Mouse (Mus musculus) liver, embryonic 13.5 days (tissue): Measurements from ENCODE around the gene March8. TPM values are rescaled to one million over a fixed set of nuclear protein-coding genes. Genes with fewer than 3 reads are reported as not detected.

Experiments used
- ATAC-seq: fragments of 200-750 bp; cut with Nextera tagmentation; 2 replicates; pipeline ENCODE4 v1.8.0; 2017; ENCODE audit warnings: low read depth, mild to moderate bottlenecking, moderate number of reproducible peaks, moderate library complexity
- DNase-seq: peaks from one replicate; pipeline ENCODE4 v3.0.0; 2022
- H3K27ac ChIP-seq: fragments of 300-500 bp; sonication (generic); 2 replicates; pipeline ENCODE4 v1.5.1; 2015; ENCODE audit warnings: moderate library complexity, mild to moderate bottlenecking, inconsistent platforms
- H3K27me3 ChIP-seq: fragments of 300-500 bp; sonication (generic); 2 replicates; pipeline ENCODE4 v1.6.1; 2015; ENCODE audit warnings: mild to moderate bottlenecking, inconsistent platforms
- H3K36me3 ChIP-seq: fragments of 300-500 bp; sonication (generic); 2 replicates; pipeline ENCODE4 v1.6.1; 2015; ENCODE audit warnings: mild to moderate bottlenecking, inconsistent platforms
- H3K4me1 ChIP-seq: fragments of 300-500 bp; sonication (generic); replicated peaks from 2 replicates; pipeline ENCODE4 v1.6.1; 2015; ENCODE audit warnings: inconsistent platforms
- H3K4me2 ChIP-seq: fragments of 300-500 bp; sonication (generic); 2 replicates; pipeline ENCODE4 v1.6.1; 2015; ENCODE audit warnings: inconsistent platforms, mild to moderate bottlenecking, moderate library complexity
- H3K4me3 ChIP-seq: fragments of 300-500 bp; sonication (generic); replicated peaks from 2 replicates; pipeline ENCODE4 v1.5.1; 2015; ENCODE audit warnings: mild to moderate bottlenecking, inconsistent platforms
- H3K9ac ChIP-seq: fragments of 300-500 bp; sonication (generic); 2 replicates; pipeline ENCODE4 v1.6.1; 2015; ENCODE audit warnings: mild to moderate bottlenecking, inconsistent platforms
- H3K9me3 ChIP-seq: fragments of 300-500 bp; sonication (generic); replicated peaks from 2 replicates; pipeline ENCODE4 v1.6.1; 2016; ENCODE audit warnings: inconsistent platforms
- WGBS: fragments of 180-500 bp; shearing (Covaris S2); methylation state at CpG from one replicate; pipeline ENCODE4 v1.1.7; 2015; ENCODE audit not compliant: insufficient replicate concordance; 5-methylcytosine and 5-hydroxymethylcytosine counted together
- polyA plus RNA-seq: library from polyadenylated mRNA; unstranded; fragments of >200 nt; fragmentation: Nextera tagmentation; extraction: Ambion mirVana; gene quantifications from 2 replicates; pipeline ENCODE4 v1.2.1, GENCODE M21; 2015

Gene March8
- polyA plus RNA-seq, 1 experiment from 2014 or later: 76.9 TPM

DNA sequence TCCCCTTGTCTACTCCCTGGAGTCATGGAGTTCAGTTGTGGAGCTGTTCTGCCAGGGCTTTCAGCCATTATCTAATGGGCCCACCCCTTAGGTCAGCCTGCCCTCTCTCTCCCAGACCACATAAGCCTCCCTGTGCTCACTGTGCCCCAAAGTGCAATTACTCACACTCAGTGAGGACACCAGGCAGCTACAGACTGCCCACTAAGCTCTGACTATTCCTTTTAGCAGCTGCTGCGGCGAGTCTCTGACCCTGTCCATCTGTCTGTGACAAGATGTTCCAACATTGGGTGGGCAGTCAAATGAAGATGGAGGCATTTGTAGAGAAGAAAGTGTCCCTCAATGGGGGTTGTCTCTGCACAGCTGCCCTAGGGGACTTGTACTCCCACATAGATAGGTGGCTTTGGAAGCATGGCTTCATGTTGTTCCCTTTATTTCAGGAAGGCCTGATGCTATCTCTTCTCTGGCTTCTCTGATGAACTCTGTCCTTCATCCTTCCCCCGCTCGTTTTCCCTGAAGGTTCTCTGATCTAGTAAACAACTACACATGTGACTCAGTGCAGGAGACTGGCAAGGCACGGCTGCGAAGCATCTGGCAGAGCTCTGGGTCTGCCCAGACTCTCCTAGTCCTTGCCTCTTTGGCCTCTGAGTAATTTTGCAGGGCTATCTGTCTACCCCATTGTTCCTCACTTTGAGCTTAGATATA, 70.3 kb downstream of the March8 start:
- no peaks in the 10 kb centered on the region for H3K9me3 ChIP-seq

DNA sequence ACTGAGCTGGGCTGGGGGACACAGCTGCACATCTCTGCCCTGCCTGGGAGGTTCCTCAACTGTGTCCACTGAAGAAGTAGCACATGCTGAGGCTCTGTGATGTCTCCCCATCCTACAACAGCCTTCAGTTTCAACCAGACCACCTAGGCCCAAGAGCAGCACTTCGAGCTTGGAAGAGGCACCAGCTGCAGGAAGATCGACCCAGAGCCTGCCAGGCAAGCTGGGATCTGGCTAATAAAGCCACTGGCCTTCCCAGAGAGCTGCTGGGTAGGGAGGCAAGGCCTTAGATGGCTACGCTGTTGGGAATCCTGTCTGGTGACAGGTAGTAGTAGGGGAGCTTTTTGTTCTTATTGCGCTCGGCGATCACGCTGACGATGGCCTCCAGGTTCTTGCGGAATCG, 72.6 kb downstream of the March8 start:
- no peak overlapping the region for H3K27ac ChIP-seq

More for the DNA sequence above, 70.3 kb downstream of the March8 start:
- no peak overlapping the region for H3K27ac ChIP-seq
- 60% methylated on average over 6 of the region's 6 CpGs for WGBS
- no peaks in the 10 kb centered on the region for H3K4me1 ChIP-seq
- H3K9ac ChIP-seq: no peak overlapping the region
- no peaks in the 10 kb centered on the region for H3K27me3 ChIP-seq
- DNase-seq: no peak
- ATAC-seq: no peak
- no peak overlapping the region for H3K4me2 ChIP-seq
- peaks cover 95% of the 10 kb centered on the region for H3K36me3 ChIP-seq
- no peak overlapping the region for H3K4me3 ChIP-seq

DNA sequence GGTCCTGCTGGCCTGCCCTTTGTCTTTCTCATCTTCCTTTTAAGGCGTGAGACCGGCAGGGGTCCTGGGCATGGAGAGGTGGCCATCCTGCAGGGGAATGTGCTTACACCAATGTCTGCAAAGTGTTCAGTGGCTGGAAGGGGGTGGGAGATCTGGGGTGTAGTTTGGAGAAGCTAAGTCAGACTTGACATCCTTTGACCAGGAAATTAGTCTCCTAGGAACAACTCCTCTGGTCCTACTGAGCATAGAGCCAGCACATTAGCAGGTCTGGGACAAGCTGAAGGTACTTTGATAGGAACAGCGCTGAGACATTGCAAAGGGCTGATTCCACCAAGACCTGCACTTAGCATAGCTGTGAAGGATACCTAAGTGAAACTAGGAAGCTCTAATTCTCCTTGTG, 73.9 kb downstream of the March8 start:
- H3K9me3 ChIP-seq: no peaks in the 10 kb centered on the region
- H3K27ac ChIP-seq: no peak overlapping the region
- H3K9ac ChIP-seq: no peak overlapping the region
- H3K27me3 ChIP-seq: no peaks in the 10 kb centered on the region
- no peak overlapping the region for H3K4me3 ChIP-seq
- no peak overlapping the region for H3K4me2 ChIP-seq
- ATAC-seq (no peak), DNase-seq (no peak)
- WGBS: 86% methylated on average over 3 of the region's 3 CpGs
- peaks cover 23% of the 10 kb centered on the region for H3K4me1 ChIP-seq
- H3K36me3 ChIP-seq: peaks cover 60% of the 10 kb centered on the region

More for the DNA sequence above, 72.6 kb downstream of the March8 start:
- Histone ChIP-seq H3K9ac (no peak overlapping the region), H3K27me3 (no peaks in the 10 kb centered on the region), H3K4me3 (no peak overlapping the region), H3K4me1 (peaks cover 15% of the 10 kb centered on the region), H3K36me3 (peaks cover 72% of the 10 kb centered on the region), H3K4me2 (no peak overlapping the region), H3K9me3 (no peaks in the 10 kb centered on the region)
- DNase-seq (no peak), ATAC-seq (no peak)
- 98% methylated on average over 10 of the region's 10 CpGs for WGBS

DNA sequence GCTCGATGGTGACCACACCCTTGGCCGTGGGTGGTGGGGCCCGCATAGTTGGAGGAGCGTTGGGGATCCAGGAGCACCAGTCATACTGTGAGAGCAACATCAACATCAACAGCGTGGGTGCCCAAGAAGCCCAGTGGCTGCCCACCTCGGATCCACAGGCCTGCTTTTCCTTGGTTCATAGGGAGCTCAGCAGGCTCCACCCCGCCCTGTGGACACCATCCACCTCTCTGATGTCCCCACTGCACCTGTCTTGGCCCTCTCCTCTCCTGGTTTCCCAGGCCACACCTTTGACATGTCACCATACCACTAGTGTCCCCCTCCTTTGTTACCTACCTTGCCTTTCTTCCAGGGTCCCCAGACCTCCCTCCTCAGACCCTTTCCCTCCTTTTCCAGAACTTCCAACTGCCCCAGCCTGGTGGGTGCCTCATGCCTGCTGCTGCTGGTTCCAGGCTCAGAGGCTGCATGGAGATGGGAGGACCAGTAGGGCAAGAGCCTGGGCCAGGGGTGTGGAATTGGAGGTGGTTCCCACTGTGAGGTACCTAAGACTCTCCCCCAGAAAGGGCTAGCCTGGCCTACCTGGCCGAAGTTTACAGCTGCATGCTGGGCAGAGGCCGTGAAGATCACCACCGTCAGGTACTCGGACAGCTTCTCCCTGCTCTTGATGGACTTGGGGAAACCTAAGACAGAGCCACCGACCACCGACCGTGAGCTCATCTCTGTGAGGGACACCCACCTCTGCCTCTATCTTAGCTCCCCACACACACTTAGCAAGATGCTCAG, 74.9 kb downstream of the March8 start:
- no peaks in the 10 kb centered on the region for H3K27me3 ChIP-seq
- no peak overlapping the region for H3K4me2 ChIP-seq
- H3K4me3 ChIP-seq: no peak overlapping the region
- 86% methylated on average over 14 of the region's 14 CpGs for WGBS
- DNase-seq (no peak), ATAC-seq (no peak)
- no peak overlapping the region for H3K9ac ChIP-seq
- peaks cover 23% of the 10 kb centered on the region for H3K4me1 ChIP-seq
- H3K27ac ChIP-seq: no peak overlapping the region
- H3K9me3 ChIP-seq: no peaks in the 10 kb centered on the region
- peaks cover 49% of the 10 kb centered on the region for H3K36me3 ChIP-seq

DNA sequence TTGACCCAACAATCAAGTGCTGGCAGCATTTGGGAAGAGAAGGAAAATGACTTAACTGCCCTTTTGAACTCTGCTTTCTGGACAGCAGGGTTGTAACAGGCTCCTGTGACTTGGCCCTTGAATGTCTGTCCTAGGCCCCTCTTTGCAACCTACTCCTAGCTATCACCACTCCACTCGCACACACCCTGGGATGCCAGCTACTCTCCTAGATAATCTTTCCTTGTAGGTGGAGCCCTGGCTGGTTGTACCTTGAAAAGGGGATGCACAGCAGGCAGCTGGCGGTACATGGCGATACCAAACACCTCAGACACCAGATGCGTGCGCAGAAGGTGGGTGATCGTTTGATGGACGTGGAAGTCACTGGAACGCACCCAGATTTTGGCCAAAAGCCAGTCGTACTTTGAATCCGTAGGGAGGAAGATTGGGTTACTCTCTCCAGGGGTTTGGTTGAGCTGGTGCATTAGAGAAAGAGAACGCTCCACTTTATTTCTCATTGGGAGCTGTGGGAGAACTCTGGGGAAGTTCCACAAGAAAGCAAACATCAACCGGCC, 77.4 kb downstream of the March8 start:
- ATAC-seq: no peak
- H3K27ac ChIP-seq: no peak overlapping the region
- H3K9ac ChIP-seq: no peak overlapping the region
- no peaks in the 10 kb centered on the region for H3K27me3 ChIP-seq
- H3K4me1 ChIP-seq: peaks cover 23% of the 10 kb centered on the region
- no peaks in the 10 kb centered on the region for H3K9me3 ChIP-seq
- DNase-seq: no peak
- H3K36me3 ChIP-seq: peaks cover 26% of the 10 kb centered on the region
- 85% methylated on average over 12 of the region's 12 CpGs for WGBS
- H3K4me3 ChIP-seq: no peak overlapping the region
- H3K4me2 ChIP-seq: no peak overlapping the region

DNA sequence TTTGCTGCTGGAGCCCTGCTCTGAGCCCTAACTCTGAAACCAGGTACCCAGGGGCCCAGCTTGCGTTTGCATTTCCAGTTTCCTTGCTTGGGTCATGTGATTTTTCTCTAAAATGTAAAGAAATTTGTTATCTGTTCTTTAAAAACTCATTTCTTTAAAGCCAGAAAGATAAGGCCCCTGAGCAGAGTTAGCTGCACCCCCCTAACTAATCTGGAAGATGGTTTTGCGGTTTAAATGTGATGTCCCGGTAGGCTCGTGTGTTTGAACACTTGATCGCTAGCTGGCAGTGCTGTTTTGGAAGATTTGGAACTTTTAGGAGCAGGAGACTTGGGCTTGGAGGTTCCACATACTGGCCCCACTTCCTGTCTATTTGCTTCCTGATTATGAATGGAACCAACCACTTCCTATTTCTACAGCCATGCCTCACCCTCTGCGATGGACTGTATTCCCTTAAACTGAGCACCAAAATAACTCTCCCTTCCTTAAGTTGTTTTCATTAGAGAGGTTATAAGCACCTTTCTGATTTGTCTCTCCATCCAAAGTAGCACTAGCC, 78.3 kb downstream of the March8 start:
- Histone ChIP-seq H3K4me1 (peaks cover 23% of the 10 kb centered on the region), H3K27me3 (no peaks in the 10 kb centered on the region), H3K36me3 (peaks cover 17% of the 10 kb centered on the region), H3K27ac (no peak overlapping the region), H3K9ac (no peak overlapping the region), H3K4me2 (no peak overlapping the region), H3K4me3 (no peak overlapping the region), H3K9me3 (no peaks in the 10 kb centered on the region)
- DNase-seq: no peak
- 56% methylated on average over 6 of the region's 6 CpGs for WGBS
- no peak for ATAC-seq

DNA sequence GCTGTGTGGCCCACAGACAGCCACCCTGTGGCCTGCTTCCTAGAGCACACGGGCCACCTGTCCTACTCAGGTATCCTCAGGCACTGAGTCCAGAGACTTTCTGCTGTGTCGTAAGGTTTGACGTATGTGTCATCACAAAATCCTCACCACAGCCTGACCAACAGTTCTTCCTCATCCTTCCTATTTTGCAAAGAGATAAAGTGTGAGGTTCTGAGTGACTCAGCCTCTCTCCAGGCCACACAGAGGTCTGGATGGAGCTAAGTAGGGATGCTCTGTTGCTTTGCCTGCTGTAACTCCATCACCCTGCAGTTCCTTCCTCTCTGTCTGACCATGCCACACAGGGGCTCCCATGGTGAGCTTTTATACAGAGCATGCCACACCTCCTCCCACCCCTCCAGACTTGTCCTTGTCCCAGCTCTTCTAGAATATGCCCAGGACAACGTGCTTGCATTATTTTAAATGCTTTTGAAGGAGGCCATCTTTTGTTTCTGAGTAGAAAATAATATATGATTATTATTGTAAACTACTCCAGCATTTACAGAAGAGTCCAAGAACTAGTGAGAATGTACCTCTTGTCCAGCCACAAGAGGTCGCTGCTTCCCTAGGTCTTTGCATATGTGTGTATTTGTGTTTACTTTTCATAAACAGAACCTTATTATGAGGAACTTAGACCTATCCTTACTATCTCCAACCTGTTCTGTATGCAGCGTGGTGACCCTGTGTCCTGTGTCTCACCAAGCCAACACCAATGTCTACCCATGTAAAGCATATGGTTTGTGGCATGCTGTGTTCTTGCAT, 79.9 kb downstream of the March8 start:
- no peak for ATAC-seq
- 30% methylated on average over 6 of the region's 6 CpGs for whole genome bisulfite sequencing
- DNase-seq: no peak

DNA sequence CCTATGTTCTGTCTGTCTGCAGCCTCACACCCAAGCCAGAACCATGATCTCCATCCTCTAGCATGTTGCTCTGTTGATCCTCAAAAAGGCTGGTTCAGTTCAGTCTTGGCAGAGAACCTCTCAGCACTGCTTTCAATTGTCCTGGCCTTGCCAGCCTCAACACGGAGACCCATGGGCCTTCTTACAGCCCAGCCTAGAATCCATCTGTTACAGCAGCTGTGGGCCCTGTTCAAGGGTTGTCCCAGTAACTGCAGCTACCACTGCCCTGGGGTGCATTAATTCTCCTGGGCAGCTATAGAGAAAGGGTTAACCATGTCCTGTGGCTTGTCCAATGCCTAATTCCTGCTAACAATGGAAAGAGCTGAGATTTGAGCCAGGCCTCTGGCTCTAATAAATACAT, 80.7 kb downstream of the March8 start:
- 68% methylated on average over 1 of the region's 1 CpGs for WGBS
- Histone ChIP-seq H3K27me3 (no peaks in the 10 kb centered on the region), H3K4me1 (peaks cover 23% of the 10 kb centered on the region), H3K4me2 (no peak overlapping the region), H3K9ac (no peak overlapping the region), H3K4me3 (no peak overlapping the region), H3K27ac (no peak overlapping the region), H3K9me3 (no peaks in the 10 kb centered on the region), H3K36me3 (no peaks in the 10 kb centered on the region)
- no peak for DNase-seq
- no peak for ATAC-seq

More for the DNA sequence above, 79.9 kb downstream of the March8 start:
- Histone ChIP-seq H3K9me3 (no peaks in the 10 kb centered on the region), H3K9ac (no peak overlapping the region), H3K36me3 (peaks cover 2% of the 10 kb centered on the region), H3K27me3 (no peaks in the 10 kb centered on the region), H3K4me1 (peaks cover 23% of the 10 kb centered on the region), H3K27ac (no peak overlapping the region), H3K4me3 (no peak overlapping the region), H3K4me2 (no peak overlapping the region)

DNA sequence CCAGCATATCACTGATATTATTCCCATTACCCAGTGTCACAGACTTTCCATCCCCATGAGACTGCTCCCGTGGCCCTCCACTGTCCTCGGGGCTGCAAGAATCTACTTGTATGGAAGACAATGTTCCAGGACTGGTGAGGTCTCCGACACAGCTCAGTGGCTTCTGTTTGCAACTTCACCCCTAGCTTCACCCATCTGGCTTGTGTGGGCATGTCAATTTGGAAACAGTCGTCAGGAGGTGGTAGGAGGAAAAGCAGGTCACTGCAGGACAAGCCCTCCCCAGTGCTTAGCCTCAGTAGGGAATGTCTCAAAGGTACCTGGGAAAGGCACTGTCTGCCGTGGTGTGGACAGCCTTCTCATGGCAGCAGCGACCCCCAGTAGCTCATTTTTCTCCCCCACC, 81.9 kb downstream of the March8 start:
- Histone ChIP-seq H3K4me2 (no peak overlapping the region), H3K27me3 (no peaks in the 10 kb centered on the region), H3K4me3 (no peak overlapping the region), H3K4me1 (peaks cover 16% of the 10 kb centered on the region), H3K9me3 (no peaks in the 10 kb centered on the region), H3K27ac (no peak overlapping the region), H3K36me3 (no peaks in the 10 kb centered on the region), H3K9ac (no peak overlapping the region)
- DNase-seq (no peak), ATAC-seq (no peak)
- WGBS: 62% methylated on average over 6 of the region's 6 CpGs

DNA sequence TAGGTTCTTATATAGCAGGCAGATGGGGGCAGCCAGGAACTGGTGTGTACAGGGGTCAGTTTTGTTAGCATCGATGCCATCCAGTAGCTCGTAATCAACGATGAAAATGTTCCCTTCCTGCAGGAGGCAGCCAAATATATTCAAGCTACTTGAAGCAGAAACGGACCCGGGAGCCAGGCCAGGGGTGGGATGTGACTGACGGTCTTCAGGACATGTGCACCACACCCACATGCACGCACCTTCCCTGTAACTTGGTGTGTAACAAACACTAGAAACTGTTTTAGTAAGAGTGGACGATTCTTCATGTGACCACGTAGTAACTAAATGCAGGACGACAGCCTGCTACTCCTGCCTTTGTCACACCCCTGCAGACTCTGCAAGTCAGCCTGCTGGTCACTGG, 82.4 kb downstream of the March8 start:
- H3K4me2 ChIP-seq: no peak overlapping the region
- H3K27me3 ChIP-seq: no peaks in the 10 kb centered on the region
- no peaks in the 10 kb centered on the region for H3K9me3 ChIP-seq
- no peak overlapping the region for H3K27ac ChIP-seq
- H3K4me3 ChIP-seq: no peak overlapping the region
- ATAC-seq (no peak), DNase-seq (no peak)
- peaks cover 10% of the 10 kb centered on the region for H3K4me1 ChIP-seq
- no peaks in the 10 kb centered on the region for H3K36me3 ChIP-seq
- WGBS: 73% methylated on average over 10 of the region's 10 CpGs
- no peak overlapping the region for H3K9ac ChIP-seq

DNA sequence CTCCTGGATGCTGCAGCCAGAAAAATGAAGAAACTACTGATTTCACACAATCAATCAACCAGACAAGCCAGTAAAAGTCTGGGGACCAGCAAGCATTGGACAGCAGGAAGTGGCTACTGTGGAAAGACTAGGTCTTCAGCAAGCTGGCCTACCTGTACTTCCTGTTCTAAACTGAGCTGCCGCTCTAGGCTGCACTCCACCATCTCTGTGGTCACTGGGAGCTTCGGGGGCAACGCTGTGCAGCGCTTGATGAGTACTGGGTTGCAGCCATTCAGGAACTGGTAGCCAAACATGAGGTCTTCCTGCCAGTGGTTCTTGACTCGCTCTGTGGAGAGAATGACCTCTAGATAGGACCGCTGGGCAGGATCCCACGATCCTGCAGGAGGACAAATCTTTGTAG, 85.2 kb downstream of the March8 start:
- 57% methylated on average over 7 of the region's 7 CpGs for WGBS
- Histone ChIP-seq H3K36me3 (no peaks in the 10 kb centered on the region), H3K9ac (no peak overlapping the region), H3K27ac (no peak overlapping the region), H3K27me3 (no peaks in the 10 kb centered on the region), H3K4me2 (no peak overlapping the region), H3K9me3 (no peaks in the 10 kb centered on the region), H3K4me3 (no peak overlapping the region), H3K4me1 (no peaks in the 10 kb centered on the region)
- no peak for ATAC-seq
- DNase-seq: no peak
